Mouse (Mus musculus): ENCODE results near the gene Rab37. TPM values are rescaled to one million over a fixed set of nuclear protein-coding genes. Genes with fewer than 3 reads are reported as not detected.

Gene Rab37
- total and polyA plus RNA-seq, 3 experiments, result 0.31 to 1.3 (median 0.32) TPM

GRCm38 (mm10) chr11:115107403-115107916 lies 16.2 kb downstream of the Rab37 start:
- TF ChIP-seq EP300 (IDR thresholded peaks at IDR 0.05; ENCODE audit: insufficient read depth, low read depth, low read length) (no peak), POLR2A (IDR thresholded peaks at IDR 0.05; ENCODE audit: insufficient read depth, low read depth, low read length) (no peak), CTCF (IDR thresholded peaks at IDR 0.05) (no peak)

GRCm38 (mm10) chr11:115108176-115108575 lies 16.9 kb downstream of the Rab37 start:
- intact Hi-C loops (cut with DNase I), result no loop called here
- Histone ChIP-seq H3K4me3 (no peak overlapping the region), H3K79me2 (replicated peaks; ENCODE audit: control insufficient read depth, insufficient read depth, low read length) (no peaks in the 10 kb centered on the region), H3K4me1 (ENCODE audit: control insufficient read depth, insufficient read depth, low read length) (no peaks in the 10 kb centered on the region), H3K27ac (no peak overlapping the region), H3K9ac (ENCODE audit: low read depth, low read length) (no peak overlapping the region), H3K36me3 (ENCODE audit: control insufficient read depth, insufficient read depth, low read length) (no peaks in the 10 kb centered on the region), H3K27me3 (ENCODE audit: control insufficient read depth, insufficient read depth, low read length) (no peaks in the 10 kb centered on the region; the same call in 1 of the 2 replicates)
- no peak for DNase-seq
- WGBS, result 81% methylated on average over 8 of the region's 8 CpGs
- TF ChIP-seq EP300 (IDR thresholded peaks at IDR 0.05; ENCODE audit: insufficient read depth, low read depth, low read length), result no peak

More at GRCm38 (mm10) chr11:115107403-115107916, 16.2 kb downstream of the Rab37 start:
- H3K4me3 ChIP-seq, result no peak overlapping the region
- H3K9ac ChIP-seq (ENCODE audit: low read depth, low read length), result no peak overlapping the region
- WGBS, result 20% methylated on average over 4 of the region's 4 CpGs
- H3K4me1 ChIP-seq (ENCODE audit: control insufficient read depth, insufficient read depth, low read length), result no peaks in the 10 kb centered on the region
- no peaks in the 10 kb centered on the region for H3K36me3 ChIP-seq (ENCODE audit: control insufficient read depth, insufficient read depth, low read length)
- no peaks in the 10 kb centered on the region for H3K79me2 ChIP-seq (replicated peaks; ENCODE audit: control insufficient read depth, insufficient read depth, low read length)
- no peak overlapping the region for H3K27ac ChIP-seq
- intact Hi-C loops (cut with DNase I), result no loop called here
- no peak for DNase-seq
- H3K27me3 ChIP-seq (ENCODE audit: control insufficient read depth, insufficient read depth, low read length), result no peaks in the 10 kb centered on the region; the same call in 1 of the 2 replicates

- TF ChIP-seq EP300 (IDR thresholded peaks at IDR 0.05; ENCODE audit: insufficient read depth, low read depth, low read length) (no peak), POLR2A (IDR thresholded peaks at IDR 0.05; ENCODE audit: insufficient read depth, low read depth, low read length) (no peak), CTCF (IDR thresholded peaks at IDR 0.05) (no peak)
- intact Hi-C loops (cut with DNase I), result no loop called here
- WGBS, result 75% methylated on average over 4 of the region's 5 CpGs
- no peaks in the 10 kb centered on the region for H3K36me3 ChIP-seq (ENCODE audit: control insufficient read depth, insufficient read depth, low read length)
- no peaks in the 10 kb centered on the region; the same call in 1 of the 2 replicates for H3K27me3 ChIP-seq (ENCODE audit: control insufficient read depth, insufficient read depth, low read length)
- no peak overlapping the region for H3K9ac ChIP-seq (ENCODE audit: low read depth, low read length)
- H3K27ac ChIP-seq, result no peak overlapping the region
- no peak for DNase-seq
- H3K4me1 ChIP-seq (ENCODE audit: control insufficient read depth, insufficient read depth, low read length), result no peaks in the 10 kb centered on the region
- no peaks in the 10 kb centered on the region for H3K79me2 ChIP-seq (replicated peaks; ENCODE audit: control insufficient read depth, insufficient read depth, low read length)
- H3K4me3 ChIP-seq, result no peak overlapping the region
Observed at GRCm38 (mm10) chr11:115110271-115110670, 19.0 kb downstream of the Rab37 start.

- Histone ChIP-seq H3K27me3 (ENCODE audit: control insufficient read depth, insufficient read depth, low read length) (no peaks in the 10 kb centered on the region; the same call in 1 of the 2 replicates), H3K79me2 (replicated peaks; ENCODE audit: control insufficient read depth, insufficient read depth, low read length) (no peaks in the 10 kb centered on the region), H3K9ac (ENCODE audit: low read depth, low read length) (no peak overlapping the region), H3K4me3 (no peak overlapping the region), H3K36me3 (ENCODE audit: control insufficient read depth, insufficient read depth, low read length) (no peaks in the 10 kb centered on the region), H3K27ac (no peak overlapping the region), H3K4me1 (ENCODE audit: control insufficient read depth, insufficient read depth, low read length) (no peaks in the 10 kb centered on the region)
- no peak for TF ChIP-seq EP300 (IDR thresholded peaks at IDR 0.05; ENCODE audit: insufficient read depth, low read depth, low read length)
- TF ChIP-seq POLR2A (IDR thresholded peaks at IDR 0.05; ENCODE audit: insufficient read depth, low read depth, low read length), result no peak
- no peak for TF ChIP-seq CTCF (IDR thresholded peaks at IDR 0.05)
- 21% methylated on average over 3 of the region's 3 CpGs for WGBS
- no peak for DNase-seq
- intact Hi-C loops (cut with DNase I), result no loop called here
Observed at GRCm38 (mm10) chr11:115112196-115112595, 21.0 kb downstream of the Rab37 start.

GRCm38 (mm10) chr11:115119409-115119808 lies 28.2 kb downstream of the Rab37 start:
- H3K36me3 ChIP-seq (ENCODE audit: control insufficient read depth, insufficient read depth, low read length), result no peaks in the 10 kb centered on the region
- DNase-seq, result no peak
- no peaks in the 10 kb centered on the region for H3K4me1 ChIP-seq (ENCODE audit: control insufficient read depth, insufficient read depth, low read length)
- 54% methylated on average over 9 of the region's 9 CpGs for WGBS
- no peaks in the 10 kb centered on the region for H3K79me2 ChIP-seq (replicated peaks; ENCODE audit: control insufficient read depth, insufficient read depth, low read length)
- intact Hi-C loops (cut with DNase I), result no loop called here
- H3K27me3 ChIP-seq (ENCODE audit: control insufficient read depth, insufficient read depth, low read length), result 0 out of 2 replicates have a peak, but pooled peaks cover 1% of the 10 kb centered on the region
- no peak overlapping the region for H3K4me3 ChIP-seq
- no peak overlapping the region for H3K27ac ChIP-seq
- TF ChIP-seq POLR2A (IDR thresholded peaks at IDR 0.05; ENCODE audit: insufficient read depth, low read depth, low read length), result no peak
- H3K9ac ChIP-seq (ENCODE audit: low read depth, low read length), result no peak overlapping the region

GRCm38 (mm10) chr11:115128483-115128882 lies 37.3 kb downstream of the Rab37 start:
- Histone ChIP-seq H3K36me3 (ENCODE audit: control insufficient read depth, insufficient read depth, low read length) (no peaks in the 10 kb centered on the region), H3K27ac (no peak overlapping the region), H3K4me3 (no peak overlapping the region), H3K4me1 (ENCODE audit: control insufficient read depth, insufficient read depth, low read length) (no peaks in the 10 kb centered on the region), H3K79me2 (replicated peaks; ENCODE audit: control insufficient read depth, insufficient read depth, low read length) (no peaks in the 10 kb centered on the region), H3K27me3 (ENCODE audit: control insufficient read depth, insufficient read depth, low read length) (0 out of 2 replicates have a peak, but pooled peaks cover 1% of the 10 kb centered on the region), H3K9ac (ENCODE audit: low read depth, low read length) (no peak overlapping the region)
- TF ChIP-seq POLR2A (IDR thresholded peaks at IDR 0.05; ENCODE audit: insufficient read depth, low read depth, low read length) (no peak), EP300 (IDR thresholded peaks at IDR 0.05; ENCODE audit: insufficient read depth, low read depth, low read length) (no peak), CTCF (IDR thresholded peaks at IDR 0.05) (no peak)
- no peak for DNase-seq
- intact Hi-C loops (cut with DNase I), result no loop called here
- 37% methylated on average over 4 of the region's 4 CpGs for WGBS

Data from heart, adult 2 months (tissue).